Mouse (Mus musculus) NIH3T3 (cell line): Measurements from ENCODE around the gene Pcsk7.

Source experiments
- DNase-seq: peaks from one replicate; pipeline ENCODE4 v3.0.0-alpha.2; 2012; ENCODE audit warnings: low read depth

Pcsk7 gene

GRCm38 (mm10) chr9:45963577-45963976 lies 57.3 kb downstream of the Pcsk7 start:
- DNase-seq, result no peak

DNA sequence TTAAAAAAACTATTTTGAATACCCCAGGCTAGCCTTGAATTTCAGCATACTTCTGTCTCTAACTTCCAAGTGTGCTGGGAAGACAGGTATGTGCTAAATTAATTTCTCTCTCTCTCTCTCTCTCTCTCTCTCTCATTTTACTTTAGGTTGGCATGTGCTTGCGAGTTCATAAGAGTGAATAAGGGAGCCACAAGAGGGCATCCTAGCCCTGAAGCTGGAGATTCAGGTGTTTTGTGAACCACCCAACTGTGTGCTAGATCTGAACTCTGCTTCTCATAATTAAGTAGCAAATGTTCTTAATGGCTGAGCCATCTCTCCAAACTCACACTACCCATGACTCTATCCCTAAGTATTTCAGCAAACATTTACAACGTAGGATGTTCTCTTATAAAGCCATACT lies 70.6 kb downstream of the Pcsk7 start:
- DNase-seq, result no peak
